Mouse (Mus musculus) intestine, embryonic 15.5 days (tissue): ENCODE measurements around the gene Gda. TPM values are rescaled to one million over a fixed set of nuclear protein-coding genes. Genes with fewer than 3 reads are reported as not detected.

Experiments used
- ATAC-seq: fragments of 200-750 bp; cut with Nextera tagmentation; 2 replicates; pipeline ENCODE4 v1.8.0; 2017; ENCODE audit warnings: moderate TSS enrichment, moderate library complexity
- H3K27ac ChIP-seq: fragments of 300-500 bp; sonication (generic); 2 replicates; pipeline ENCODE4 v1.5.1; 2015; ENCODE audit warnings: mild to moderate bottlenecking, inconsistent platforms
- H3K27me3 ChIP-seq: fragments of 300-500 bp; sonication (generic); replicated peaks from 2 replicates; pipeline ENCODE4 v1.6.1; 2015; ENCODE audit warnings: inconsistent platforms
- H3K36me3 ChIP-seq: fragments of 300-500 bp; sonication (generic); 2 replicates; pipeline ENCODE4 v1.6.1; 2015; ENCODE audit warnings: inconsistent platforms
- H3K4me1 ChIP-seq: fragments of 300-500 bp; sonication (generic); replicated peaks from 2 replicates; pipeline ENCODE4 v1.6.1; 2015; ENCODE audit warnings: inconsistent platforms
- H3K4me2 ChIP-seq: fragments of 300-500 bp; sonication (generic); replicated peaks from 2 replicates; pipeline ENCODE4 v1.6.1; 2015; ENCODE audit warnings: mild to moderate bottlenecking, inconsistent platforms
- H3K4me3 ChIP-seq: fragments of 300-500 bp; sonication (generic); replicated peaks from 2 replicates; pipeline ENCODE4 v1.5.1; 2015; ENCODE audit warnings: inconsistent platforms
- H3K9ac ChIP-seq: fragments of 300-500 bp; sonication (generic); 2 replicates; pipeline ENCODE4 v1.6.1; 2015; ENCODE audit warnings: inconsistent platforms
- H3K9me3 ChIP-seq: fragments of 300-500 bp; sonication (generic); 2 replicates; pipeline ENCODE4 v1.6.1; 2016; ENCODE audit warnings: inconsistent platforms
- WGBS: fragments of 180-500 bp; shearing (Covaris S2); methylation state at CpG from one replicate; pipeline ENCODE4 v1.1.7; 2015; 5-methylcytosine and 5-hydroxymethylcytosine counted together
- polyA plus RNA-seq: library from polyadenylated mRNA; unstranded; fragments of >200 nt; fragmentation: Nextera tagmentation; extraction: Ambion mirVana; gene quantifications from 2 replicates; pipeline ENCODE4 v1.2.1, GENCODE M21; 2015

The Gda gene
- 9.1 and 9.5 TPM in 2 replicates for polyA plus RNA-seq

- no peak for ATAC-seq
- peaks cover 8% of the 10 kb centered on the region; the same call in 1 of the 2 replicates for H3K27me3 ChIP-seq
- no peaks in the 10 kb centered on the region for H3K36me3 ChIP-seq
- WGBS, result 54% methylated on average over 2 of the region's 2 CpGs
- peak within 1 kb of the TSS; percentile 52 for H3K9ac ChIP-seq
- H3K9me3 ChIP-seq, result no peaks in the 10 kb centered on the region
- peak within 1 kb of the TSS; percentile 53 for H3K4me3 ChIP-seq
- H3K4me2 ChIP-seq, result peak within 1 kb of the TSS; percentile 87
- no peak within 1 kb of the TSS for H3K27ac ChIP-seq
- peaks cover 7% of the 10 kb centered on the region for H3K4me1 ChIP-seq
These were observed at the start of gene Gda for GRCm38 (mm10) chr19:21473345-21473744. Gene Gda (minus strand): TSS chr19:21473445.

GRCm38 (mm10) chr19:21520280-21520679, 47.0 kb upstream of the Gda start:
- 60% methylated on average over 2 of the region's 2 CpGs for WGBS
- no peak overlapping the region for H3K27ac ChIP-seq
- no peaks in the 10 kb centered on the region for H3K9me3 ChIP-seq
- no peak overlapping the region for H3K4me2 ChIP-seq
- H3K36me3 ChIP-seq, result no peaks in the 10 kb centered on the region
- no peak for ATAC-seq
- H3K4me1 ChIP-seq, result no peaks in the 10 kb centered on the region
- no peaks in the 10 kb centered on the region for H3K27me3 ChIP-seq
- no peak overlapping the region for H3K9ac ChIP-seq
- no peak overlapping the region for H3K4me3 ChIP-seq

GRCm38 (mm10) chr19:21510116-21510515, 36.9 kb upstream of the Gda start:
- no peak overlapping the region for H3K4me3 ChIP-seq
- peak; percentile 80; the same call in 1 of the 2 replicates for ATAC-seq
- no peak overlapping the region for H3K9ac ChIP-seq
- H3K36me3 ChIP-seq, result no peaks in the 10 kb centered on the region
- H3K4me1 ChIP-seq, result no peaks in the 10 kb centered on the region
- H3K4me2 ChIP-seq, result no peak overlapping the region
- no peak overlapping the region for H3K27ac ChIP-seq
- no peaks in the 10 kb centered on the region for H3K9me3 ChIP-seq
- H3K27me3 ChIP-seq, result no peaks in the 10 kb centered on the region
- 47% methylated on average over 3 of the region's 3 CpGs for WGBS

GRCm38 (mm10) chr19:21507561-21508232, 34.5 kb upstream of the Gda start:
- H3K9me3 ChIP-seq, result no peaks in the 10 kb centered on the region
- H3K27ac ChIP-seq, result no peak overlapping the region
- no peaks in the 10 kb centered on the region for H3K4me1 ChIP-seq
- H3K9ac ChIP-seq, result no peak overlapping the region
- H3K4me3 ChIP-seq, result no peak overlapping the region
- WGBS, result 70% methylated on average over 7 of the region's 7 CpGs
- H3K27me3 ChIP-seq, result no peaks in the 10 kb centered on the region
- no peak overlapping the region for H3K4me2 ChIP-seq
- no peaks in the 10 kb centered on the region for H3K36me3 ChIP-seq
- ATAC-seq, result peak; percentile 67

- Histone ChIP-seq H3K36me3 (no peaks in the 10 kb centered on the region), H3K4me1 (no peaks in the 10 kb centered on the region), H3K27ac (no peak overlapping the region), H3K9me3 (no peaks in the 10 kb centered on the region), H3K27me3 (no peaks in the 10 kb centered on the region), H3K4me3 (no peak overlapping the region), H3K4me2 (no peak overlapping the region), H3K9ac (no peak overlapping the region)
- 76% methylated on average over 2 of the region's 2 CpGs for WGBS
- ATAC-seq, result no peak
These were observed 33.9 kb upstream of the Gda start for GRCm38 (mm10) chr19:21507133-21507532.

GRCm38 (mm10) chr19:21504716-21505115, 31.5 kb upstream of the Gda start:
- peak; percentile 92 for ATAC-seq
- no peaks in the 10 kb centered on the region for H3K36me3 ChIP-seq
- H3K4me3 ChIP-seq, result no peak overlapping the region
- H3K4me1 ChIP-seq, result no peaks in the 10 kb centered on the region
- H3K27ac ChIP-seq, result no peak overlapping the region
- WGBS, result 48% methylated on average over 2 of the region's 2 CpGs
- H3K27me3 ChIP-seq, result no peaks in the 10 kb centered on the region
- no peak overlapping the region for H3K9ac ChIP-seq
- no peaks in the 10 kb centered on the region for H3K9me3 ChIP-seq
- no peak overlapping the region for H3K4me2 ChIP-seq

GRCm38 (mm10) chr19:21499394-21499983, 26.2 kb upstream of the Gda start:
- no peak for ATAC-seq
- Histone ChIP-seq H3K36me3 (no peaks in the 10 kb centered on the region), H3K27me3 (no peaks in the 10 kb centered on the region), H3K9ac (no peak overlapping the region), H3K27ac (no peak overlapping the region), H3K9me3 (no peaks in the 10 kb centered on the region), H3K4me2 (no peak overlapping the region), H3K4me3 (no peak overlapping the region), H3K4me1 (no peaks in the 10 kb centered on the region)
- WGBS, result 88% methylated on average over 2 of the region's 2 CpGs

GRCm38 (mm10) chr19:21495817-21496216, 22.6 kb upstream of the Gda start:
- Histone ChIP-seq H3K4me3 (no peak overlapping the region), H3K27me3 (no peaks in the 10 kb centered on the region), H3K27ac (no peak overlapping the region), H3K4me1 (no peaks in the 10 kb centered on the region), H3K9me3 (no peaks in the 10 kb centered on the region), H3K4me2 (no peak overlapping the region), H3K36me3 (no peaks in the 10 kb centered on the region), H3K9ac (no peak overlapping the region)
- WGBS, result 69% methylated on average over 4 of the region's 4 CpGs
- ATAC-seq, result no peak

- H3K9me3 ChIP-seq, result no peaks in the 10 kb centered on the region
- peak; percentile 90 for ATAC-seq
- H3K4me3 ChIP-seq, result no peak overlapping the region
- H3K9ac ChIP-seq, result no peak overlapping the region
- H3K4me1 ChIP-seq, result no peaks in the 10 kb centered on the region
- WGBS, result 51% methylated on average over 10 of the region's 10 CpGs
- H3K27ac ChIP-seq, result no peak overlapping the region
- no peaks in the 10 kb centered on the region for H3K36me3 ChIP-seq
- no peak overlapping the region for H3K4me2 ChIP-seq
- H3K27me3 ChIP-seq, result no peaks in the 10 kb centered on the region
These were observed 20.7 kb upstream of the Gda start for GRCm38 (mm10) chr19:21493807-21494521.

- ATAC-seq, result no peak
- H3K27me3 ChIP-seq, result no peaks in the 10 kb centered on the region
- H3K36me3 ChIP-seq, result no peaks in the 10 kb centered on the region
- H3K4me3 ChIP-seq, result no peak overlapping the region
- H3K4me1 ChIP-seq, result no peaks in the 10 kb centered on the region
- H3K9ac ChIP-seq, result no peak overlapping the region
- no peak overlapping the region for H3K4me2 ChIP-seq
- no peaks in the 10 kb centered on the region for H3K9me3 ChIP-seq
- H3K27ac ChIP-seq, result no peak overlapping the region
These were observed 18.1 kb upstream of the Gda start for GRCm38 (mm10) chr19:21491391-21491790.

GRCm38 (mm10) chr19:21487124-21487944, 14.1 kb upstream of the Gda start:
- no peak overlapping the region for H3K4me2 ChIP-seq
- H3K27me3 ChIP-seq, result no peaks in the 10 kb centered on the region
- 71% methylated on average over 5 of the region's 5 CpGs for WGBS
- H3K27ac ChIP-seq, result no peak overlapping the region; the same call in 1 of the 2 replicates
- H3K4me3 ChIP-seq, result no peak overlapping the region
- no peak overlapping the region for H3K9ac ChIP-seq
- H3K9me3 ChIP-seq, result no peaks in the 10 kb centered on the region
- no peaks in the 10 kb centered on the region for H3K4me1 ChIP-seq
- no peaks in the 10 kb centered on the region for H3K36me3 ChIP-seq
- peak; percentile 84 for ATAC-seq

GRCm38 (mm10) chr19:21482096-21482495, 8.9 kb upstream of the Gda start:
- Histone ChIP-seq H3K4me1 (no peaks in the 10 kb centered on the region), H3K27ac (no peak overlapping the region), H3K9me3 (no peaks in the 10 kb centered on the region), H3K4me2 (no peak overlapping the region), H3K27me3 (no peaks in the 10 kb centered on the region), H3K9ac (no peak overlapping the region), H3K4me3 (no peak overlapping the region), H3K36me3 (no peaks in the 10 kb centered on the region)
- ATAC-seq, result no peak
- 77% methylated on average over 2 of the region's 2 CpGs for WGBS
